Mouse (Mus musculus): ENCODE results near the gene F2. TPM values are rescaled to one million over a fixed set of nuclear protein-coding genes. Genes with fewer than 3 reads are reported as not detected.

F2 gene
- total RNA-seq, 2 experiments from 2014 or later = not detected

- no peak for ATAC-seq (replicated peaks; ENCODE audit: low FRiP score, poor library complexity, severe bottlenecking)
These were observed 33.8 kb downstream of the F2 start for GRCm38 (mm10) chr2:91602389-91602788.

GRCm38 (mm10) chr2:91600475-91600874, 35.7 kb downstream of the F2 start:
- no peak for ATAC-seq (replicated peaks; ENCODE audit: low FRiP score, poor library complexity, severe bottlenecking)

GRCm38 (mm10) chr2:91586242-91586641, 50.0 kb downstream of the F2 start:
- ATAC-seq (replicated peaks; ENCODE audit: low FRiP score, poor library complexity, severe bottlenecking) = no peak

GRCm38 (mm10) chr2:91580894-91581293, 55.3 kb downstream of the F2 start:
- ATAC-seq (replicated peaks; ENCODE audit: low FRiP score, poor library complexity, severe bottlenecking) = no peak

Other genes with a start within 250 kb of the F2 start
- 0.38 and 1.3 TPM in 2 replicates for gene 1110051M20Rik, start 191.7 kb downstream of the F2 start, total RNA-seq (2015; ENCODE audit: low replicate concordance)
- gene 1110051M20Rik, start 191.7 kb downstream of the F2 start, total RNA-seq (2017; ENCODE audit: low replicate concordance) = 0.94 TPM in 1 of 2 replicates, not detected in the other
- gene Lrp4, start 178.9 kb downstream of the F2 start, total RNA-seq (2015; ENCODE audit: low replicate concordance) = 0.19 and 0.42 TPM in 2 replicates
- 1.5 and 2.5 TPM in 2 replicates for gene Lrp4, start 178.9 kb downstream of the F2 start, total RNA-seq (2017; ENCODE audit: low replicate concordance)
- 25.6 and 28.2 TPM in 2 replicates for gene Ckap5, start 109.7 kb downstream of the F2 start, total RNA-seq (2015; ENCODE audit: low replicate concordance)
- 42.2 and 42.3 TPM in 2 replicates for gene Ckap5, start 109.7 kb downstream of the F2 start, total RNA-seq (2017; ENCODE audit: low replicate concordance)
- 0.77 and 1.0 TPM in 2 replicates for gene Zfp408, start 13.4 kb upstream of the F2 start, total RNA-seq (2015; ENCODE audit: low replicate concordance)
- 2.1 and 6.5 TPM in 2 replicates for gene Zfp408, start 13.4 kb upstream of the F2 start, total RNA-seq (2017; ENCODE audit: low replicate concordance)
- 39.5 and 46.7 TPM in 2 replicates for gene Arhgap1, start 13.4 kb upstream of the F2 start, total RNA-seq (2015; ENCODE audit: low replicate concordance)
- 29.9 and 33.3 TPM in 2 replicates for gene Arhgap1, start 13.4 kb upstream of the F2 start, total RNA-seq (2017; ENCODE audit: low replicate concordance)
- 18.8 and 26.9 TPM in 2 replicates for gene Atg13, start 74.2 kb upstream of the F2 start, total RNA-seq (2015; ENCODE audit: low replicate concordance)
- gene Atg13, start 74.2 kb upstream of the F2 start, total RNA-seq (2017; ENCODE audit: low replicate concordance) = 7.0 and 15.3 TPM in 2 replicates
- gene Harbi1, start 74.4 kb upstream of the F2 start, total RNA-seq (2015; ENCODE audit: low replicate concordance) = 0.63 and 6.0 TPM in 2 replicates
- 1.9 and 2.5 TPM in 2 replicates for gene Harbi1, start 74.4 kb upstream of the F2 start, total RNA-seq (2017; ENCODE audit: low replicate concordance)
- gene Ambra1, start 93.7 kb upstream of the F2 start, total RNA-seq (2015; ENCODE audit: low replicate concordance) = 16.5 and 32.2 TPM in 2 replicates
- gene Ambra1, start 93.7 kb upstream of the F2 start, total RNA-seq (2017; ENCODE audit: low replicate concordance) = 15.8 and 30.9 TPM in 2 replicates